Mouse (Mus musculus) urinary bladder, adult 18-20 months (tissue): ENCODE measurements at regions not wholly inside any gene's neighbourhood (a gene's known extent, or its start where the extent isn't known, plus 50 kb on each side); places are given as distances from the start of the nearest gene placed in this dataset.
A peak's percentile ranks its signal among the peaks of the same experiment; 100 is the strongest.
"Not testable (repeated sequence)": the region's sequence is repeated elsewhere in the genome, so short reads cannot be mapped to it uniquely, and the experiment has no call there.

Experiments used
- DNase-seq, 2 experiments: peaks; one replicate each; pipeline ENCODE4 v3.0.0; 2022; ENCODE audit warnings: low spot score in 2 of 2, mixed read lengths in 2 of 2

- no peak for DNase-seq
These were observed 54.4 kb upstream of the Lrpprc start for GRCm38 (mm10) chr17:84844950-84845349.

GRCm38 (mm10) chr17:84846141-84846540 lies 55.6 kb upstream of the Lrpprc start:
- DNase-seq, result no peak

GRCm38 (mm10) chr17:84848385-84849030 lies 57.9 kb upstream of the Lrpprc start:
- DNase-seq, result no peak

GRCm38 (mm10) chr17:84849031-84849405 lies 58.4 kb upstream of the Lrpprc start:
- no peak for DNase-seq

- no peak for DNase-seq
These were observed 59.9 kb upstream of the Lrpprc start for GRCm38 (mm10) chr17:84850464-84850863.

- DNase-seq, result no peak
These were observed 60.3 kb upstream of the Lrpprc start for GRCm38 (mm10) chr17:84850893-84851292.

GRCm38 (mm10) chr17:84856971-84857370 lies 66.4 kb upstream of the Lrpprc start:
- no peak for DNase-seq

GRCm38 (mm10) chr17:84858830-84859229 lies 68.2 kb upstream of the Lrpprc start:
- DNase-seq, result no peak

- no peak for DNase-seq
These were observed 69.3 kb upstream of the Lrpprc start for GRCm38 (mm10) chr17:84859916-84860315.

- DNase-seq, result no peak
These were observed 70.2 kb upstream of the Lrpprc start for GRCm38 (mm10) chr17:84860835-84861234.

- DNase-seq, result not testable (repeated sequence)
These were observed 73.6 kb upstream of the Lrpprc start for GRCm38 (mm10) chr17:84864231-84864630.

- no peak for DNase-seq
These were observed 74.6 kb upstream of the Lrpprc start for GRCm38 (mm10) chr17:84865158-84865557.

GRCm38 (mm10) chr17:84865566-84865965 lies 75.0 kb upstream of the Lrpprc start:
- DNase-seq, result no peak

GRCm38 (mm10) chr17:84869074-84869722 lies 78.6 kb upstream of the Lrpprc start:
- no peak for DNase-seq

GRCm38 (mm10) chr17:84873554-84873953 lies 83.0 kb upstream of the Lrpprc start:
- DNase-seq, result no peak

GRCm38 (mm10) chr17:84874494-84874893 lies 82.0 kb upstream of the Ppm1b start:
- DNase-seq, result no peak

GRCm38 (mm10) chr17:84875031-84875430 lies 81.5 kb upstream of the Ppm1b start:
- DNase-seq, result no peak

GRCm38 (mm10) chr17:84876037-84876436 lies 80.5 kb upstream of the Ppm1b start:
- no peak for DNase-seq

- no peak for DNase-seq
These were observed 79.2 kb upstream of the Ppm1b start for GRCm38 (mm10) chr17:84877176-84877863.

GRCm38 (mm10) chr17:84877864-84878224 lies 78.7 kb upstream of the Ppm1b start:
- DNase-seq, result peak; percentile 49 to 59

GRCm38 (mm10) chr17:84878316-84878715 lies 78.2 kb upstream of the Ppm1b start:
- DNase-seq, result no peak

- no peak for DNase-seq
These were observed 77.4 kb upstream of the Ppm1b start for GRCm38 (mm10) chr17:84879146-84879545.

GRCm38 (mm10) chr17:84880946-84881345 lies 75.6 kb upstream of the Ppm1b start:
- DNase-seq, result no peak
